Mouse (Mus musculus) kidney, adult 2 months (tissue): ENCODE results near the gene Coa6.

Experiments
- CTCF ChIP-seq: fragments of 200-500 bp; conservative IDR thresholded peaks from 2 replicates; pipeline ENCODE4 v1.5.1; 2011; ENCODE audit warnings: low read depth, mild to moderate bottlenecking, control low read depth, low read length, moderate library complexity, mixed read lengths; ENCODE audit not compliant: insufficient read depth, insufficient read length
- POLR2A ChIP-seq: fragments of 200-500 bp; IDR thresholded peaks from one replicate; pipeline ENCODE4 v1.6.1; 2011; ENCODE audit warnings: low read depth, low read length, control low read depth

GRCm38 (mm10) chr8:126395917-126396316, 26.4 kb upstream of the Coa6 start:
- TF ChIP-seq CTCF, result no peak
- TF ChIP-seq POLR2A, result no peak
